Mouse (Mus musculus) limb, embryonic 14.5 days (tissue): ENCODE measurements around the gene Limk2. TPM values are rescaled to one million over a fixed set of nuclear protein-coding genes. Genes with fewer than 3 reads are reported as not detected.

ENCODE experiments used
- ATAC-seq: fragments of 200-750 bp; cut with Nextera tagmentation; 2 replicates; pipeline ENCODE4 v1.8.0; 2017; ENCODE audit warnings: low read depth, moderate number of reproducible peaks, moderate TSS enrichment; ENCODE audit not compliant: low FRiP score
- DNase-seq: peaks from one replicate; pipeline ENCODE4 v3.0.0-alpha.2; 2015; ENCODE audit warnings: low spot score
- H3K27ac ChIP-seq: fragments of 300-500 bp; sonication (generic); replicated peaks from 2 replicates; pipeline ENCODE4 v1.5.1; 2014; ENCODE audit warnings: low read depth, mild to moderate bottlenecking, low read length, moderate library complexity, mixed read lengths
- H3K27me3 ChIP-seq: fragments of 300-500 bp; sonication (generic); 2 replicates; pipeline ENCODE4 v1.6.1; 2014; ENCODE audit warnings: low read length, mixed read lengths; ENCODE audit not compliant: control insufficient read depth, insufficient read depth
- H3K36me3 ChIP-seq: fragments of 300-500 bp; sonication (generic); 2 replicates; pipeline ENCODE4 v1.6.1; 2014; ENCODE audit warnings: mild to moderate bottlenecking, low read length, moderate library complexity, mixed read lengths; ENCODE audit not compliant: control insufficient read depth, insufficient read depth
- H3K4me1 ChIP-seq: fragments of 300-500 bp; sonication (generic); 2 replicates; pipeline ENCODE4 v1.6.1; 2014; ENCODE audit warnings: antibody characterized with exemption, low read length, mixed read lengths; ENCODE audit not compliant: control insufficient read depth, insufficient read depth
- H3K4me2 ChIP-seq: fragments of 300-500 bp; sonication (generic); replicated peaks from 2 replicates; pipeline ENCODE4 v1.6.1; 2014; ENCODE audit warnings: low read depth, mild to moderate bottlenecking, low read length, moderate library complexity; ENCODE audit not compliant: severe bottlenecking
- H3K4me3 ChIP-seq: fragments of 300-500 bp; sonication (generic); replicated peaks from 2 replicates; pipeline ENCODE4 v1.5.1; 2014; ENCODE audit warnings: low read length
- H3K9ac ChIP-seq: fragments of 300-500 bp; sonication (generic); 2 replicates; pipeline ENCODE4 v1.6.1; 2014; ENCODE audit warnings: mild to moderate bottlenecking, low read depth, low read length, moderate library complexity; ENCODE audit not compliant: severe bottlenecking
- H3K9me3 ChIP-seq: fragments of 300-500 bp; sonication (generic); 2 replicates; pipeline ENCODE4 v1.6.1; 2016; ENCODE audit warnings: low read length; ENCODE audit not compliant: control insufficient read depth
- POLR2A ChIP-seq: fragments of 200-500 bp; IDR thresholded peaks from 2 replicates; pipeline ENCODE4 v1.8.0; 2012; ENCODE audit warnings: inconsistent platforms, mild to moderate bottlenecking, moderate library complexity, borderline replicate concordance; ENCODE audit not compliant: insufficient read depth, insufficient read length; ENCODE audit errors: extremely low read depth
- WGBS: fragments of 180-500 bp; shearing (Covaris S2); extraction: QIAGEN DNeasy Blood & Tissue Kit; methylation state at CpG from one replicate; pipeline ENCODE4 v1.1.7; 2014; 5-methylcytosine and 5-hydroxymethylcytosine counted together
- polyA plus RNA-seq, 2 experiments: library from polyadenylated mRNA; depleted of rRNA in 1 of 2; stranded (reverse) in 1 of 2; unstranded in 1 of 2; fragments of >200 nt; fragmentation: Nextera tagmentation in 1 of 2; extraction: Ambion mirVana in 1 of 2; gene quantifications; 2 replicates each; pipeline versions ENCODE4 v1.2.1 to v1.2.3; 2012 to 2014

Gene Limk2
- polyA plus RNA-seq, 2 experiments: 91.1 to 93.5 TPM

GRCm38 (mm10) chr11:3313294-3313693, 95.7 kb downstream of the Limk2 start:
- no peaks in the 10 kb centered on the region for H3K27me3 ChIP-seq
- DNase-seq: no peak
- no peak overlapping the region for H3K4me2 ChIP-seq
- H3K36me3 ChIP-seq: peaks cover 36% of the 10 kb centered on the region
- H3K9ac ChIP-seq: no peak overlapping the region
- no peak overlapping the region for H3K4me3 ChIP-seq
- TF ChIP-seq POLR2A: no peak
- H3K4me1 ChIP-seq: no peaks in the 10 kb centered on the region
- H3K9me3 ChIP-seq: no peaks in the 10 kb centered on the region
- H3K27ac ChIP-seq: no peak overlapping the region
- 82% methylated on average over 1 of the region's 1 CpGs for WGBS
- ATAC-seq: no peak

- H3K4me1 ChIP-seq: no peaks in the 10 kb centered on the region
- no peak for TF ChIP-seq POLR2A
- no peaks in the 10 kb centered on the region for H3K9me3 ChIP-seq
- H3K4me2 ChIP-seq: no peak overlapping the region
- H3K27me3 ChIP-seq: no peaks in the 10 kb centered on the region
- H3K36me3 ChIP-seq: peaks cover 51% of the 10 kb centered on the region
- ATAC-seq (no peak), DNase-seq (no peak)
- no peak overlapping the region for H3K27ac ChIP-seq
- H3K9ac ChIP-seq: no peak overlapping the region
- 72% methylated on average over 10 of the region's 10 CpGs for WGBS
- H3K4me3 ChIP-seq: no peak overlapping the region
Measured at GRCm38 (mm10) chr11:3311586-3312347, 97.2 kb downstream of the Limk2 start.

- no peak overlapping the region for H3K27ac ChIP-seq
- H3K4me1 ChIP-seq: no peaks in the 10 kb centered on the region
- H3K4me3 ChIP-seq: no peak overlapping the region
- no peaks in the 10 kb centered on the region for H3K9me3 ChIP-seq
- H3K27me3 ChIP-seq: no peaks in the 10 kb centered on the region
- peaks cover 59% of the 10 kb centered on the region for H3K36me3 ChIP-seq
- no peak for TF ChIP-seq POLR2A
- no peak for ATAC-seq
- no peak for DNase-seq
- H3K4me2 ChIP-seq: no peak overlapping the region
- WGBS: 77% methylated on average over 10 of the region's 10 CpGs
- no peak overlapping the region for H3K9ac ChIP-seq
Measured at GRCm38 (mm10) chr11:3310789-3311585, 98.0 kb downstream of the Limk2 start.

- no peaks in the 10 kb centered on the region for H3K9me3 ChIP-seq
- no peak overlapping the region for H3K4me3 ChIP-seq
- TF ChIP-seq POLR2A: no peak
- H3K9ac ChIP-seq: no peak overlapping the region
- no peak overlapping the region for H3K4me2 ChIP-seq
- H3K36me3 ChIP-seq: peaks cover 70% of the 10 kb centered on the region
- 95% methylated on average over 4 of the region's 4 CpGs for WGBS
- H3K27ac ChIP-seq: no peak overlapping the region
- no peak for ATAC-seq
- no peaks in the 10 kb centered on the region for H3K4me1 ChIP-seq
- no peak for DNase-seq
- no peaks in the 10 kb centered on the region for H3K27me3 ChIP-seq
Measured at GRCm38 (mm10) chr11:3309884-3310283, 99.1 kb downstream of the Limk2 start.

- no peak for DNase-seq
- TF ChIP-seq POLR2A: no peak
- Histone ChIP-seq H3K27ac (no peak overlapping the region), H3K4me3 (no peak overlapping the region), H3K4me2 (no peak overlapping the region), H3K9ac (no peak overlapping the region), H3K9me3 (no peaks in the 10 kb centered on the region), H3K36me3 (peaks cover 88% of the 10 kb centered on the region), H3K27me3 (no peaks in the 10 kb centered on the region), H3K4me1 (peaks cover 3% of the 10 kb centered on the region; the same call in 1 of the 2 replicates)
- WGBS: 92% methylated on average over 3 of the region's 3 CpGs
- no peak for ATAC-seq
Measured at GRCm38 (mm10) chr11:3307875-3308274, 101.1 kb downstream of the Limk2 start.
